Mouse (Mus musculus) thymus, postnatal 0 days (tissue): ENCODE results near the gene Slc25a13. TPM values are rescaled to one million over a fixed set of nuclear protein-coding genes. Genes with fewer than 3 reads are reported as not detected.
A peak's percentile ranks its signal among the peaks of the same experiment; 100 is the strongest.

Source experiments
- DNase-seq: peaks from one replicate; pipeline ENCODE4 v3.0.0-alpha.2; 2015; ENCODE audit warnings: low spot score
- polyA plus RNA-seq: library from polyadenylated mRNA; unstranded; fragments of >200 nt; fragmentation: Nextera tagmentation; extraction: Ambion mirVana; gene quantifications from 2 replicates; pipeline ENCODE4 v1.2.1, GENCODE M21; 2015

Slc25a13 gene
- polyA plus RNA-seq, result 31.1 and 31.7 TPM in 2 replicates

DNA sequence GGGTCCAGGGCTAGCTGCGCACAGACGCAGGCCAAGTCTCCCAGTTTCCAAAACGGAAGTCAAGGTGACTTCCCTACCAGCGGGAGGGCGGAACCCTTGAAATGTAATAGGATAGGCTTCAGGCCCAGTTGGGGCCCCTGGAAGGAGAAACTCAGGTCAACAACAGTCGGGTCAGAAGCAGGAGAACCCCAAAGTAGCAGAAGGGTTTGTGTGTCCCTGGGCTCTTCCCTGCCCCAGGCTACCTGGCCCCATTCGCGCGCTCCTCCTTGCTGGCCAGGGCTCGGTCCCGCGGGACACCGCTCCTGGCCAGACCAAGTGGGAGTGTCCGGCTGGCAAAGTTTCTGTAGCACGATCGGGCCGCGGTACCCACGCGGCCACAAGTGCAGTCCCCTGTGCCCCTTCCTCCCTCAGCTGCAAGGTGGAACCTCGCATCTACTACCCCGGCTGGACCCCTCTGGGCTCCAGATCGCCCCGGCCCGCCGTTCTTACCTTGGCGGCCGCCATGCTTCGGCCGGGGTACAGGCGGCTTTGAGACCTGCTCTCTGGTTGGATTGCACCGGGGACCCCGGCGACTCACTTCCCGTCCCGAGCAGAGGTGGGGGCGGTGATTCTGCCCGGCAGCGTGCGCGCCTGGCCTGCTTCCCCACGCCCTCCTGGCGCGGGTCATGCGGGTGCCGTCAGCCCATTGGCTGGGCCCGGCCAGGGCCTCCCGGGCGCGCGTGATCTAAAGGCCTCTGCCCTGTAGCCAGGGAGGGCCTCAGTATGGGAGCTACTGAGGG, at the start of gene Slc25a13:
Slc25a13 (minus strand) TSS at position 667 of the 779 bp plus-strand sequence.
- peak; percentile 60 for DNase-seq

DNA sequence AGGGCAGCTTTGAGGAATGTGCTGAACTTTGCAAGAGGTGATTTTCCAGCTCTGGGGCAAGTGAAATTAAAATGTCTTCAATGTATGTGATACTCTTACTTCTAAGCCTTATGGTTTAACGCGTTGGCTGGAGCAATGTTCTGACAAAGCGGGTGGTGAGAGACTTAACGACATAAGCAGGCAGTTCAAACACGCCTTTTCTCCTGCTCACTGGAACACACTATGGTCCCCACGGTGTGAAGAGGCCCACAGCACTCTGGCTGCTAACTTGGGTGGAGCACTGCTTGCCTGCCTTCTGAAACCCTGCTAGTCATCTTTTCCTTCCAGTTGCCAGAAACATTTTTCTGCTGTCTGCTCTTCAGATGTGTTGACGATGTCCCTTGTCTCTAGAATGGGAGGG, 48.8 kb upstream of the Slc25a13 start:
- DNase-seq, result no peak

DNA sequence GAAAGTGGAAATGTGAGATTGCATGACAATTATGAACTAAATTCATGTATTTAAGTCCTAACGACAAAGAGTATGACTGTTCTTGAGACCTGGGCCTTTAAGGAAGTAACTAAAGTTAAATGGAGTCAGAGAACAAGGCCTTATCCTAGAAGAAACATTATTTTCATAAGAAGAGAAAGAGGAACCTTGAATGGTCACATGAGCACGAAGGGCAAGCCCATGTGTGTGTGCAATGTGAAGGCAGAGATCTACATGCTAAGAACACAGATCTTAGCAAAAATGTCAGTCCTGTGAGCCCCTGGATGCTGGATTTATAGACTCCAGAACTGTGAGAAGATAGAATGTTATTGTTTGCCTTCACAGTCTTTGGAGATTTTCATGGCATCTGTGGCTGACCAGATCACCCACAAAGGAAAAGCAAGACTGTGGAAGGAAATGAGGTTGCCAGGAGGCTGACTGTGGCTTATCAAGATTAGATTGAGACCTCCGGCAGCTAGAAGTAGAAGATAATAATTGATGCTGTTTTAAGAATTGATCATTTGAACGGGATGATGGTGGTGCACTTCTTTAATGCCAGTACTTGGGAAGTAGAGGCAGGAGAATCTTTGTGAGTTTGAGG, 46.4 kb upstream of the Slc25a13 start:
- no peak for DNase-seq

DNA sequence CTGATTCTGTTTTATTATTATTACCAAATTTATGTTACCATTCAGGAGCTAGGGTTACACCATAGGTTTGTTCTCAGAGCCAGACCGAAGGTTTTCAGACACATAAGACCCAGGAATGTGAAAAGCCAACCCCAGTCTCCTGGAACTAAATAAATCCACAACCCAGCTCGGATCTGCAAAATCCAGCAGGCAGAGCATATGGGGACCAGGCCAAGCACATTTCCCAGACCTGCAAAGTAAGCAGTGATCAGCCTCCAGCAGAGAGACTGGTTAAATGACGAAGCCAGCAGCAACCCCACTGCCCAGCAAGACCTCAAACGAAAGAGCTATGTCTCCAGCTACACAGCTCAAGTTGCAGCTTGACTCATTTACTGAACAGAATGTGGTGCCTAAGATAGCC, 43.9 kb upstream of the Slc25a13 start:
- no peak for DNase-seq

DNA sequence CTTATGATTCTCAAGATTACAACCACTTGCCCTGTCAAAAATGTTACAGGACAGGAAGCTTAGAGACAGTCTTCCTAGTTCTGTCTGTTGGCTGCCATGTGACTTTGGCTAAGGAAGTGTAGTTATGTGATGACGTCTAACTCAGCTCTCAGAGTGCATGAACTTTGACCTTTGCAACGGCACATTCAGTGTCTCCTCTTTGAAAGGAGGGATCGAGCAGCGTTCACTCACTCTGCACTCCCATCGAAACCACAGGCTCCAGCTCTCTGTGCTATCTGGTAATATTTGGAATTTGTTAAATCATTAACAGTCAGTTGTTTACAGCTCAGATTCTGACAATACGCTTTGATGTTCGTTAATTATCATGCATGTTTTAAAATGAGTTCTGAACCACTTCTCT, 31.5 kb upstream of the Slc25a13 start:
- no peak for DNase-seq

DNA sequence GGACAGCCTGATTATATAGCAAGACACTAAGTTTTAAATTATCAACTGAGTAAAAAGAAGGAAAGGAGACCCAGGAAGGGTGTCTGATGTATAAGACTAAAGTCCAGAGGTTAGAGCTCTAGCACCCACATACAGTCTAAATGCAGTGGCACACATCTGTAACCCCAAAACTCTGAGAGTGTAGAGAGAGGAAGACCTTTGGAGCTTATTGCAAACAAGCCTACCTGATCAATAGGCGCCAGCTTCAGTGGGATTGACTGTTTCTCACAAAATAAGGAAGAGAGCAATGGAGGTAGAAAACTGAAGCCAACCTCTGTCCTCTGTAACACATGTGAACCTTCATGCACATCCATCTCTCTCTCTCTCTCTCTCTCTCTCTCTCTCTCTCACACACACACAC, 26.9 kb upstream of the Slc25a13 start:
- DNase-seq, result no peak

DNA sequence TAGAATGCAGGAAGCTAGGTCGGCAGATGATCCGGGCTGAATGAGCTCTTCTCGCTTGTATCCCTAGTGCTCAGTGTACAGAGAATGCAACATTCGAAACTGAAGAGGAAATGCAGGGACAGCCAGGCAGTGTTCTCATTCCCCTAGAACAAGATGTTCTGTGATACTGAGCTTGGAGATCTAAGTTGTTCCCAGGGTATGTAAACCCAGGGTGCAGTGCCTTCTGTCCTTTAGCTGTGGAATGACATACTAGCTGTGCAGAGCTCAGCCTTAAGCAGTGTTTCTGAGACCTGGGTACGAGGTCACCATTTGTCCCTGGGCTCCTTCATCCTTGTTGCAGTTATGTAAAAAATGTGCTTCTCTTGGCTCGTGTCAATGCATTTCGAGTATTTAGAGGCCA, 25.1 kb upstream of the Slc25a13 start:
- no peak for DNase-seq

DNA sequence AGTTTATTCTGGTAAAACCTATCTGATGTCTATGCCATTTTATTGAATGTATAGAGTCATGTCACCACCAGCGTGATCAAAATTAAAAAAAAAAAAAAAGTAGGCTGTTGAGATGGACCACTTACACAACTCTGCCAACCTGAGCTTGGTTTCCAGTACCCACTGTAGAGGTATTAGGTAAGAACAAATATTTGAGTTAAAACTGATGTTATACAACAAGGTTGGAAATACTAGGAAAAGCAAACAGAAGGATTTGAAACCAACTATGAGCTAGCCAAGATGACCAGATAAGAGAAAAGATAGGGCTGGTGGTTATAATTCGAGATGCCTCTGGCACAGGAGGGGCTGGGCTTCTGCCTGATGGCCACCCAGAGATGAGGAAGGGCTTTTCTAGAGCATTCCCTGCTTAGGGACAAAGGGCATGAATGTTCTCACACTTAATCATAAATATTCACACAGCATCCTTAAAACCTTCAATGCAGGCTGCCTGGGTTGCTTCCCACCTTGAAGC, 19.9 kb upstream of the Slc25a13 start:
- DNase-seq, result no peak

DNA sequence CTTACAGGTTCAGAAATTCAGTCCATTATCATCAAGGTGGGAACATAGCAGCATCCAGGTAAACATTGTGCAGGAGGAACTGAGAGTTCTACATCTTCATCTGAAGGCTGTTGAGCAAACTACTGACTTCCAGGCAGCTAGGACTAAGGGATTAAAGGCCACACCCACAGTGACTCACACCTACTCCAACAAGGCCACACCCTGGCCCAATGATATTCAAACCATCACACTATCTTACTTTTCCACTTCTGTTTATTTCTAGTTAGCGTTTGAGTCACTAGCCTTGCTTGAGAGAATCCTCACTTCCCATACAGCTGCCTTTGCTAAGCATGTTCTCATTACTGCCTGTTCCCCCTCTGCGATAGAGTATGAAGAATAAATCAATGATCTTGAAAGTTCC, 13.3 kb upstream of the Slc25a13 start:
- no peak for DNase-seq

DNA sequence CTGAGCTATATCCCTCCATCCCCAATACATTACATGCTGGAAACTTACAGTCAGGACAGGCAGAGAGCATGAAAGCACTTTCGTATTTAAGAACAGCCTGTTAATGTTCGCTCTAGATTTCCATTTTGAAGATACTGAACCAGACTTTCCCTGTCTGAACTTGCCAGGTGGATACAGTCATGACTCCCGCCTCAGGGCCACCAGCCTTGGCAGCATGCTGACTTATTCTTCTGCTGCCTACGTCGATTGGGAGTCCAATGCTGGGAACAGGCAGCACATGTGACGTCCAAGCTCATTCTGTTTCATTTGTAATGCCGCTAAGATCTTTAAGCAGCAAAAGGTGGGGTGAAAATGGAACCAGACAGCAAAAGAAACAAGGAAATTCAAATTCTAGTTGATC, 5.7 kb upstream of the Slc25a13 start:
- no peak for DNase-seq

DNA sequence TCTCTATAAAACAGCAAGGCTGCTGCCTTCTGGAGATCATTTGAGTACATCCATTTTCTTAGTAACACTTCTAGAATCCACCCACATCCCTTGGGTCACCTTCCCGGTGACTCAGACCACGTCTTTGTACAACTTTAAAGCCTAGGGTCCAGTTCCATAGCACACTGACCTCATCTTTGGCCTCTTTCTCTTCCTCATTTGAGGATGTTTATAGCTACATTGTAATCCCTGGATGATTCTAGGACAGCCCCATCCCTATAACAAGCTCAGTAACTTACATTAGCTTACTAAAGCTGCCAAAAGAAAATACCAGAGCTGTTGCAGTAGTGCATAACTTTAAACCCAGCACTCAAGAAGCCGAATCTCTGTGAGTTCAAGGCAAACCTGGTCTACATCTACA, 3.6 kb upstream of the Slc25a13 start:
- DNase-seq, result no peak

DNA sequence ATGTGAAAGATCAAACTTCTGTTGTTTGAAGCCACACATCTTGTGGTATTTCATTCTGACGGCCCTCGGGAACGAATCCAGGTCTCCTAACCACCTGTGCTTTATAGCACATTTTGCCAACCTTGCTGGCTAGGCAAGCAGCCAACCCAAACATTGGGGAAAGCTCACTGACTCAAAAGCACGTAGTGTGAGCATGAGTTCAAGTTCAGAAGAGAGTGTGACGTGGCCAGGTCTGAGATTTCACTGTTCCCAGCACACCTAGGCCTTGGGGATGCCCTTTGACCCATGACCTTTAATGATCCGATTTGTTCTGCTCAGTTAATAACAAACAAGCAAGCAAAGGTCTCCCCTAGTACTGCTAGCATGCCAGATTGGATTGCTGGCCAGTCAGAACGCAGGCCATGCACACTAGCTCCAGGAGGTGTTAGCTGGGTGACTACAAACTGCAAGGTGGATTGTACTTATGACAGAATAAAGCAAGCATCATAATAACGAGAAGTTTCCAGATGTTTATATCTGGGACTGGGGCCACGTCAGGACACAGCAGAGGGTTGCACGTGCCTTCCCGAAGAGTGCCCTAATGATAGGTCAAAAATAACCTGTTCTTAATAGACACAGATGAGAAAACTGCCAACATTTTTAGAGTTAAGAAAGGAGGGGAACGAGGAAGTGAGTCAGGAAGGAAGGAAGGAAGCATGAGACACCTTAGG, 2.8 kb upstream of the Slc25a13 start:
- no peak for DNase-seq

DNA sequence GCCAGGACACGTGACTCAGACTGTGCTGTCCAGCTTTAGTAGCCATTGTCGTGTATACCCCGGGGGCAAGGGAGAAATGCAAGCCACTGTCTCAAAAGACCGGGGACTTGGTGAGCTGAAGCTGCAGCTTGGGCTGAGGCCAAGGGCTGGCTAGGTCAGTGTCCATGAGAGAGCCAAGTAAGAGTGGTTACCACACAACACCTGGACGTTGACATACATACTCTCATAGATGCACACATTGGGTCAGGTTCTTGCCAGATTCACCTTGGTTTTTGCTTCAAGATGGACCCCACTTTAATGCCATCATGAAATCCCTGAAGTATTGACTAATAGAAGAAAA, 283 bp upstream of the Slc25a13 start:
- DNase-seq, result no peak

DNA sequence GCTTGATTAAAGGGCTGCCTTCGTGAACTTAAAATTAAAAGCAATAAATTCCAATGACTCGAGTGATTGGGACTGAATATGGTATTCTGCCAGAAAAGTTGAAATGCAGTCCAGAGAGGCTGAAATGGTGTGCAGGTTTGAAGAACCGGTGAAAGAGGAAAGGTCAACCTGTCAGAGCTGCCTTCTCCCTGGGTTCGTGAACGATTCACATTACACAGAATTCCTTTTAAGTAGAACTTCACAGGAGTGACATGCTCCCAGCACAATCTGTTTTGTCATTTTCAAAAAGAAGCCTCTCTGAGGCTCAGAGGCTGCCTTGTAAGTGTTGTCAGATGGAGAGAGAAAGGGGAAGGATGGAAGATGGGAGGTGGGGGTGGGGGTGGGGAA, 860 bp downstream of the Slc25a13 start:
- DNase-seq, result no peak

DNA sequence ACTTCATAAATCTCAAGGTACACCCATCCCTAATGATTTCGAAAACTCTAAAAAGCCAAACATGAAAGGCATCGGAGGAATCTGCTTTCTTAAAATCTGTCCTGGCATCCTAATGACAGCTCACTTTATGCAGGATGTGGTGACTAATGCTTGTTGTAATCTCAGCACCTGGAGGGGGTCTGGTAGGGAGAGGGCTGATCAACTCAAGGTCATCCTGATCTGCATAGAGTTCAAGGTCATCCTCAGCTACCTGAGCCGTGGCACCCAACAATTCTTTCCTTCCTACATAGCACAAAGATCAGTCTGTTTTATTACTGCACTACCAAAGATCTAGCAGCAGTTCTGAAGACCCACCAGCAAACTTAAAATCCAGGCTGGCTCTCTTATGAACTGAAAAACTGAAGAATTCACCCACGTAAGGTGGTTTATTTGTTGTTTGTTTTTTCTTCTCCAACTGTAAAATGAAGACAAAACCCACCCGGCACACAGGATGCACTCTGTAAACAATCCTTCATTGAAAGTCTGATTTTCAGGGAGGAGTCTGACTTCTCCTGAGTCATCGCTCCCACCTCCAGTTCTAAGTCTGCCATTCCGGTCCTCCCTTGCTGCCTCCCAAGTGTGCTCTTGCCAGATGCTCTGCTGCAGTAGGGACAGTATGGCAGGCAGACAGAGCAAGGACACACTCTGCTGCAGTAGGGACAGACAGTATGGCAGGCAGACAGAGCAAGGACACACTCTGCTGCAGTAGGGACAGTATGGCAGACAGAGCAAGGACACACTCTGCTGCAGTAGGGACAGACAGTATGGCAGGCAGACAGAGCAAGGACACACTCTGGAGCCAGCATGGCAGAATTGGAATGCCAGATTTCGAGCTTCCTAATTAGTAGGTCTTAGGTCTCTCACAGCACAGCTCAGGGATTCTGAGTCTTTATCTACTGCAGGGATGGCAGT, 4.3 kb downstream of the Slc25a13 start:
- DNase-seq, result no peak

DNA sequence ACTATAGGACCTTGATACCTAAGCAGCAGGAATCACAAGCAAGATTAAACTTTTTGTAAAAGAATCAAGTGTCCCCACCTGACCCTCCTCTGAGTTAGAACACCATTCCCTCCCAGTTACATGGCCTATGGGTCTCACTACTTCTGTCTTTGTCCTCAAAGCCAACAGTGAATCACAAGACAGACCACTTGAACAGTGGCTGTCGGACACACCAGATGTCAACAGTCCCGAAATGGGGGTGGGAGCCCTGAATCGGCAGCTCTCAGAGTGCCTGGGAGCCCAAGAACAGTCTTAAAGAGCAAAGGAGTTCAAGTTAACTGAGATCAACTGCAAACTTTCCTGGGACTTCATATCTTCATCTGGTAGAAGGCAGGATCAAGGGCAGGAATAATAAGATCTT, 5.0 kb downstream of the Slc25a13 start:
- no peak for DNase-seq

DNA sequence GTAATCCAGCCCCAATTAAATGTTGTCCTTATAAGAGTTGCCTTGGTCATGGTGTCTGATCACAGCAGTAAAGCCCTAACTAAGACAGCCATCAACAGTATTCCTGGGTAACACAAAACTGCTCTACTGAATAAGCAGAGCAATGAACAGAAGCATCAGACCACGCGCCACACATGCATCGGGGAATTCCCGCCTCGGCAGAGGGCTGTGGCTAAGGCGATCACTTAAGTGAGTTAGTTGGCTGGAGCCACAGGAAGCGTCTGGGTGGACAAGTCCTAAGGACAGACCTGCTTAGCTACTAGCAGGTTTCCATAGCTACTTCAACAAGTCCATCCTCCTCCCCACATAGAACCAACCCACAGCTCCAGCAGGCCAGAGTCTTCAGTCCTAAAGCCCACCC, 6.3 kb downstream of the Slc25a13 start:
- no peak for DNase-seq

DNA sequence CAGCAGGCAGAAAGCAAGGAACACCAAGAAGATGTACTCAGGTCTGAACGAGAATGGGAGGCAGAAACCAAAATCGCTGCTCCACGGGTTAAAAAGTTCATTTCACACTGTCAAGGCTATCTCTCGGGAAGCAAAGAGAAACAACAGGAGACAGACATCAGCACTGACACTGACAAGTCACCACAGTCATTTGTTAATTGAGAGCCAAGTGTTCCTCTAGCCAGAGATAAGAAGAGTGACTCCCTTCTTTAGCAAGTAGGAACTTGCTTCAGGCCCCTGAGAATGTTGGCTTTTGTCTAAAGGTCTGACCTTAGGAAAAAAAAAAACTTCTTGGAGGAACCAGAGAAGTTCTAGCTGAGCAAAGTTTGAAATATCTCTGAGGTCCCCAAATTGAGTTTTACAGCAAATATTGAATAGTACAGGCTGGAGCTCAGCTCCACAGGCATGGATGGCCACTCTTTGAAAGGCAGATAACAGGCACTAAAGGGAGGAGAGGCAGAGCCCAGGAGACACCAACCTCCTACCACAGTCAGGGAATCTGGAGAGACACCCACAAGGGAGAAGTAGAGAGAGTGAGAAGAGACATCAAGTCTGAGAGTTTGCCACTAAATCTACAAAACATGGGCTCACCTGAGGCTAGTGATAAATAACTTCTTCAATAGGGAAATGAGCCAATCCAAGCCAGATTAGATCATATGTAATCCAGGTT, 8.5 kb downstream of the Slc25a13 start:
- no peak for DNase-seq

DNA sequence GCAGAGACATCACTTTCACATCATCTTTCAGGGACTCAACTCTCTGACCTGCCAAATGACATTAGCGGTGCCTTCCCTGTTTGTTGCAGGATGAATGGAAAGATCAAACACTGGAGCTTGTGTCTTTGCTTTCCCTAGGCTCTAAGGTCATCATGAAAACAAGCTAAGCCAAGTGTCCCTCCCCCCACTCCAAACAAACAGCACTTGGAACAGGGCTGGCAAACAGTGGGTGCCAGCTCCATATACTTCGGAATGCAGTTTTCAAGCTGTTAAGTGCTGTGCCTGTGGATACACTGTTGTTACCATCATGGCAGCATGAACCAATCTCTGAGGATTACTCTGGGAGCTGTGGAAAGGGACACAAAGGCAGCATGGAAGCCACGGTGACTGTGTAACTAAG, 9.1 kb downstream of the Slc25a13 start:
- DNase-seq, result no peak

DNA sequence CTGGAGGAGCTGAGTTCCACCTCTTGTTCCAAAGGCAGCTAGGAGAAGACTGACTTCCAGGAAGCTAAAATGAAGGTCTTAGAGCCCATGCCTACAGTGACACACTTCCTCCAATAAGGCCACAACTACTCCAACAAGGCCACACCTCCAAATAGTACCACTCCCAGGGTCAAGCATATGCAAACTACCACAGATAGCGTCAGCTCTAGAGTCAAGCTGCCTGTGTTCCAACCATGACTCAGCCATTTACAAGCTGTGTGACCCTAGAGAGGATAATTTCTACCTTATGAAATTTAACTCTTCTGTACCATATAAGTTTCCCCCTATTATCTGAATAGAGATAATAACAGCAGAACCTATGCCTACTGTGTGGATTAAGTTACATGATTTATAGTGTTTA, 9.6 kb downstream of the Slc25a13 start:
- DNase-seq, result no peak
